Mouse (Mus musculus) ES-Bruce4 (cell line): Measurements from ENCODE around the gene Hmgcr. TPM values are rescaled to one million over a fixed set of nuclear protein-coding genes. Genes with fewer than 3 reads are reported as not detected.

Experiments
- H3K27ac ChIP-seq: 2 replicates; pipeline ENCODE4 v1.5.1; 2012; ENCODE audit warnings: low read length, inconsistent platforms; ENCODE audit not compliant: insufficient read depth
- H3K27me3 ChIP-seq: 2 replicates; pipeline ENCODE4 v1.6.1; 2012; ENCODE audit warnings: mild to moderate bottlenecking, low read length, inconsistent platforms; ENCODE audit not compliant: control insufficient read depth, poor library complexity, insufficient read depth, severe bottlenecking
- H3K36me3 ChIP-seq: 2 replicates; pipeline ENCODE4 v1.6.1; 2012; ENCODE audit warnings: inconsistent platforms, mild to moderate bottlenecking, low read length, moderate library complexity; ENCODE audit not compliant: control insufficient read depth, poor library complexity, insufficient read depth, severe bottlenecking
- H3K4me1 ChIP-seq: one replicate; pipeline ENCODE4 v1.8.1; 2011; ENCODE audit warnings: low read length; ENCODE audit not compliant: control insufficient read depth, insufficient read depth
- H3K4me3 ChIP-seq: 2 replicates; pipeline ENCODE4 v1.5.1; 2011; ENCODE audit warnings: low read depth, mild to moderate bottlenecking, low read length
- H3K9ac ChIP-seq: 2 replicates; pipeline ENCODE4 v1.6.1; 2012; ENCODE audit warnings: low read depth, mild to moderate bottlenecking, inconsistent platforms; ENCODE audit not compliant: poor library complexity, severe bottlenecking
- H3K9me3 ChIP-seq: replicated peaks from 2 replicates; pipeline ENCODE4 v1.6.1; 2012; ENCODE audit warnings: mild to moderate bottlenecking, low read length, inconsistent platforms; ENCODE audit not compliant: control insufficient read depth, poor library complexity, insufficient read depth, severe bottlenecking
- CTCF ChIP-seq: IDR thresholded peaks from one replicate; pipeline ENCODE4 v1.8.1; 2011; ENCODE audit warnings: low read depth, low read length
- EP300 ChIP-seq: IDR thresholded peaks from 2 replicates; pipeline ENCODE4 v1.6.1; 2011; ENCODE audit warnings: low read depth, low read length; ENCODE audit not compliant: insufficient read depth
- POLR2A ChIP-seq: IDR thresholded peaks from one replicate; pipeline ENCODE4 v1.8.1; 2011; ENCODE audit warnings: low read length; ENCODE audit not compliant: insufficient read depth
- polyA plus RNA-seq: library from polyadenylated mRNA; stranded (reverse); fragments of >200 nt; gene quantifications from 2 replicates; pipeline ENCODE4 v1.2.4, GENCODE M21; 2011; ENCODE audit warnings: low read depth; ENCODE audit not compliant: missing spikeins, insufficient read depth, insufficient read length

Hmgcr gene
- polyA plus RNA-seq, 1 experiment: 205 TPM

GRCm38 (mm10) chr13:96660095-96660860 is 10.5 kb downstream of the Hmgcr start:
- peak; percentile 58; the same call in 1 of the 2 replicates for TF ChIP-seq EP300
- TF ChIP-seq POLR2A: no peak
- TF ChIP-seq CTCF: no peak
- Histone ChIP-seq H3K27me3 (no peaks in the 10 kb centered on the region), H3K4me3 (no peak overlapping the region), H3K27ac (no peak overlapping the region), H3K9me3 (no peaks in the 10 kb centered on the region), H3K9ac (no peak overlapping the region), H3K36me3 (peaks cover 96% of the 10 kb centered on the region), H3K4me1 (peaks cover 2% of the 10 kb centered on the region)

- peaks cover 96% of the 10 kb centered on the region for H3K36me3 ChIP-seq
- H3K9ac ChIP-seq: no peak overlapping the region
Observed at GRCm38 (mm10) chr13:96658936-96659335, 11.8 kb downstream of the Hmgcr start.

GRCm38 (mm10) chr13:96656673-96657072 is 14.1 kb downstream of the Hmgcr start:
- H3K4me3 ChIP-seq: no peak overlapping the region
- no peaks in the 10 kb centered on the region for H3K27me3 ChIP-seq
- H3K36me3 ChIP-seq: peaks cover 92% of the 10 kb centered on the region
- H3K4me1 ChIP-seq: peaks cover 2% of the 10 kb centered on the region
- no peak overlapping the region for H3K9ac ChIP-seq
- TF ChIP-seq EP300: no peak
- no peak for TF ChIP-seq POLR2A
- TF ChIP-seq CTCF: no peak
- H3K27ac ChIP-seq: no peak overlapping the region
- no peaks in the 10 kb centered on the region for H3K9me3 ChIP-seq

More at GRCm38 (mm10) chr13:96658936-96659335, 11.8 kb downstream of the Hmgcr start:
- H3K9me3 ChIP-seq: no peaks in the 10 kb centered on the region
- H3K27ac ChIP-seq: no peak overlapping the region
- H3K27me3 ChIP-seq: no peaks in the 10 kb centered on the region
- peaks cover 2% of the 10 kb centered on the region for H3K4me1 ChIP-seq
- no peak overlapping the region for H3K4me3 ChIP-seq
- TF ChIP-seq CTCF (no peak), EP300 (no peak), POLR2A (no peak)

GRCm38 (mm10) chr13:96653041-96653440 is 17.7 kb downstream of the Hmgcr start:
- no peaks in the 10 kb centered on the region for H3K9me3 ChIP-seq

GRCm38 (mm10) chr13:96645822-96646221 is 24.9 kb downstream of the Hmgcr start:
- TF ChIP-seq EP300 (no peak), CTCF (no peak), POLR2A (no peak)
- H3K9ac ChIP-seq: no peak overlapping the region

More at GRCm38 (mm10) chr13:96653041-96653440, 17.7 kb downstream of the Hmgcr start:
- Histone ChIP-seq H3K36me3 (peaks cover 92% of the 10 kb centered on the region), H3K9ac (no peak overlapping the region), H3K4me3 (no peak overlapping the region), H3K4me1 (no peaks in the 10 kb centered on the region), H3K27me3 (no peaks in the 10 kb centered on the region), H3K27ac (no peak overlapping the region)
- TF ChIP-seq POLR2A: no peak
- TF ChIP-seq EP300: no peak
- TF ChIP-seq CTCF: no peak

GRCm38 (mm10) chr13:96644168-96644567 is 26.6 kb downstream of the Hmgcr start:
- Histone ChIP-seq H3K27me3 (no peaks in the 10 kb centered on the region), H3K4me3 (no peak overlapping the region), H3K4me1 (no peaks in the 10 kb centered on the region), H3K9me3 (no peaks in the 10 kb centered on the region), H3K27ac (no peak overlapping the region), H3K9ac (no peak overlapping the region), H3K36me3 (peaks cover 11% of the 10 kb centered on the region)
- TF ChIP-seq POLR2A (no peak), CTCF (no peak), EP300 (no peak)

More at GRCm38 (mm10) chr13:96645822-96646221, 24.9 kb downstream of the Hmgcr start:
- Histone ChIP-seq H3K4me1 (no peaks in the 10 kb centered on the region), H3K27ac (no peak overlapping the region), H3K27me3 (no peaks in the 10 kb centered on the region), H3K9me3 (no peaks in the 10 kb centered on the region), H3K36me3 (peaks cover 26% of the 10 kb centered on the region), H3K4me3 (no peak overlapping the region)
